Mouse (Mus musculus) heart, embryonic 16.5 days (tissue): Measurements from ENCODE around the gene Srrm3. TPM values are rescaled to one million over a fixed set of nuclear protein-coding genes. Genes with fewer than 3 reads are reported as not detected.

Source experiments
- ATAC-seq: fragments of 200-750 bp; cut with Nextera tagmentation; replicated peaks from 2 replicates; pipeline ENCODE4 v1.8.0; 2017; ENCODE audit warnings: moderate number of reproducible peaks; ENCODE audit not compliant: insufficient read depth, low FRiP score; ENCODE audit errors: extremely low read depth
- H3K27ac ChIP-seq: fragments of 300-500 bp; sonication (generic); 2 replicates; pipeline ENCODE4 v1.5.1; 2014; ENCODE audit warnings: mild to moderate bottlenecking, low read length, control low read depth, moderate library complexity
- H3K27me3 ChIP-seq: fragments of 300-500 bp; sonication (generic); 2 replicates; pipeline ENCODE4 v1.6.1; 2014; ENCODE audit warnings: low read length, mixed read lengths; ENCODE audit not compliant: control insufficient read depth, insufficient read depth
- H3K36me3 ChIP-seq: fragments of 300-500 bp; sonication (generic); 2 replicates; pipeline ENCODE4 v1.6.1; 2014; ENCODE audit not compliant: control insufficient read depth, insufficient read depth
- H3K4me1 ChIP-seq: fragments of 300-500 bp; sonication (generic); 2 replicates; pipeline ENCODE4 v1.6.1; 2014; ENCODE audit warnings: low read length, mixed read lengths; ENCODE audit not compliant: control insufficient read depth, insufficient read depth
- H3K4me2 ChIP-seq: fragments of 300-500 bp; sonication (generic); 2 replicates; pipeline ENCODE4 v1.6.1; 2014; ENCODE audit warnings: low read depth, mild to moderate bottlenecking, control low read depth, low read length
- H3K4me3 ChIP-seq: fragments of 300-500 bp; sonication (generic); 2 replicates; pipeline ENCODE4 v1.5.1; 2014; ENCODE audit warnings: mild to moderate bottlenecking, control low read depth, low read length
- H3K9ac ChIP-seq: fragments of 300-500 bp; sonication (generic); 2 replicates; pipeline ENCODE4 v1.6.1; 2014; ENCODE audit warnings: low read length, control low read depth
- H3K9me3 ChIP-seq: fragments of 300-500 bp; sonication (generic); replicated peaks from 2 replicates; pipeline ENCODE4 v1.6.1; 2016; ENCODE audit warnings: low read length; ENCODE audit not compliant: control insufficient read depth
- WGBS: fragments of 180-500 bp; shearing (Covaris S2); extraction: QIAGEN DNeasy Blood & Tissue Kit; methylation state at CpG from one replicate; pipeline ENCODE4 v1.1.7; 2014; 5-methylcytosine and 5-hydroxymethylcytosine counted together
- polyA plus RNA-seq: library from polyadenylated mRNA; unstranded; fragments of >200 nt; fragmentation: Nextera tagmentation; extraction: Ambion mirVana; gene quantifications from 2 replicates; pipeline ENCODE4 v1.2.1, GENCODE M21; 2015

The Srrm3 gene
- polyA plus RNA-seq, 1 experiment from 2014 or later = 0.07 TPM

DNA sequence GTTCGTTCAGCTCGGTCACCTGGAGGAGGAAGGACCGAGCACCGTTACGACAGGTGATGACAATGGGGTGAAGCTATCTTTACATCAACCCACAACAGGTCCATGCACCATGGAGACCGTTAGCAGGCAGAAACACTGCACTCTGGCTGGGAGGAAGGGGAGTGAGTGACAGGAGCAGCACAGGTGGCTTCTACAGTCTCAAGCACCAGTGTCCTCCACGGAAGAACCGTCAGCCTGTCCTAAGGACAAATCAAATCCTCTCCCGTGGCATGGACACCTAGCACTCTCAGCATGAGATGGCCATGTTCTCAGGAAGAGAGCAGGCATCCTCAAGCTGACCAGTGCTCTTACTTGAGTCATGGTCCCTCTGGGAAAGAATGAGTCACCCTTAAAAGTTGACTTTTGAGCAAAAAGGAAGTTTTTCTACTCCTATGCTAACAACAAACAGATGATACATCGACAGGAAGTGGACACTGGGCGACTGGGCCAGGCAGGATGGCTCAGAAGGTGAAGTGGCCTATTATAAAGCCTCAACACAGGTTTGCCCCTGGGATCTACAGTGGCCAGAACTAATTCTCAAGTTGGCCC is 105.0 kb downstream of the Srrm3 start:
- WGBS = 79% methylated on average over 11 of the region's 11 CpGs
- ATAC-seq = no peak
- Histone ChIP-seq H3K4me2 (no peak overlapping the region), H3K27ac (no peak overlapping the region), H3K36me3 (peaks cover 26% of the 10 kb centered on the region), H3K27me3 (no peaks in the 10 kb centered on the region), H3K9ac (no peak overlapping the region), H3K4me1 (peaks cover 46% of the 10 kb centered on the region), H3K9me3 (no peaks in the 10 kb centered on the region), H3K4me3 (no peak overlapping the region)

DNA sequence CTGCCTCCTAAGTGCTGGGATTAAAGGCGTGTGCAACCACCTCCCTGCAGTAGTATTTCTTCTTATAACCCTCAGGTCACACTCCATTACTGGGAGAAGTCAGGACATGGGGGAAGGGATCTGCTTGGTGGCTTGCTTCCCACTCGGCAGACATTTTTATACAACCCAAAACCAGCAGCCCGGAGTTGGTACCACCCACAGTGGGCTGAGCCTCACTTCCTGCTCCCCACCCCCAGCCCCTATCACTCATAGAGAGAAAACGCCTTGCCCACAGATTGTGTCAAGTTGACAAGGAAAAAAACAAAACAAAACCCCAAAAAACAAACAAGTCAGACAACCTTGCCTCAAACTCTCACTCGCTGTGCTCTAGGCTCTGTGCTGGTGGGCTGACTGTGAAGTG is 106.5 kb downstream of the Srrm3 start:
- H3K27ac ChIP-seq = peak overlapping the region; percentile 99
- peaks cover 33% of the 10 kb centered on the region for H3K36me3 ChIP-seq
- WGBS = 65% methylated on average over 5 of the region's 5 CpGs

DNA sequence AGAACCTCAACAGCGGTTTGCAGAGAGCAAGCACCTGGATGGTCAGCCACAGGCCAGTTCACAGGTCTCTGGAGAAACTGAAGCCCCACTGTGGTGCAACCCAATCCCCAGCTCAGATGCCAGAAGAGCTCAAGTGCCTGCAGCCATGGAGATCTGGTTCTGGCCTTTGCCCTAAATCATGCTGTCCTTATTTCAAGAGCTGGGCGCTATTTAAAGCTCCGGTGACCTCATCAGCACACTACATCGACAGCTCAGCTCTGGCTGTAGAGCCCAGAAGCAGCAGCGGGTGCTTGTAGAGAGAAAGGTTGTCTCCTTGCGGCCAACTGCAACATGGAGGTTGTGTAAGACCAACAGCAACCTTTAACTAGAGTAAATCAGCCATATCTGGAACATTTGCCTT is 107.5 kb downstream of the Srrm3 start:
- Histone ChIP-seq H3K9ac (peak overlapping the region; percentile 60), H3K36me3 (peaks cover 37% of the 10 kb centered on the region), H3K4me1 (peaks cover 38% of the 10 kb centered on the region), H3K4me2 (peak overlapping the region; percentile 53), H3K4me3 (no peak overlapping the region), H3K9me3 (no peaks in the 10 kb centered on the region), H3K27me3 (no peaks in the 10 kb centered on the region), H3K27ac (peak overlapping the region; percentile 99)
- peak; percentile 84 for ATAC-seq
- WGBS = 43% methylated on average over 6 of the region's 6 CpGs

More for the DNA sequence above, 106.5 kb downstream of the Srrm3 start:
- no peak overlapping the region; the same call in 1 of the 2 replicates for H3K4me2 ChIP-seq
- H3K27me3 ChIP-seq = no peaks in the 10 kb centered on the region
- no peak overlapping the region for H3K4me3 ChIP-seq
- H3K9me3 ChIP-seq = no peaks in the 10 kb centered on the region
- peaks cover 44% of the 10 kb centered on the region for H3K4me1 ChIP-seq
- no peak for ATAC-seq
- H3K9ac ChIP-seq = no peak overlapping the region

DNA sequence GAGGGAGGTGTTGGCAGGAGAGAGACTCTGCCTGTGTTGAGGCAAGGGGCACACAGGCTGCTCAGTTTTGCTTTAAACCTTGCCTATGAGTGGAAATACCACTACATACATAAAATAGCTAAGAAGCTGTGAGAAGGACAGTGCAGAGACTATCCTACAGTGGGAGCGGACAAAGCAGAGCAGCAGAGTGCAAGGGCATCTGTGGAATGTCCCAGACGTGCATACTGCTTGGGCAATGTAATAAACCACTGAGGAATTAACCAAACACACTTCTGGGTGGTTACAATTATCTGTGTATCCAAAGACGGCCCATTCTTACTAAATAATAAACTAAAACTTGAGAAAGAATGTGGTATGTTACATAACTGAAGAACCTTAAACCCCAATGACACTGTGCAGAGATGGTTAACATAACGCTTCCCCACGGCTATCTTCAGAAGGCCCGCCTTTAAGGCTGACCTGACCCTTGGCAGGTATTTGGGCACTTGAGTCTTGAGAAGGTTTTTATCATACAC is 109.4 kb downstream of the Srrm3 start:
- Histone ChIP-seq H3K36me3 (peaks cover 29% of the 10 kb centered on the region), H3K4me2 (no peak overlapping the region), H3K9me3 (no peaks in the 10 kb centered on the region), H3K27me3 (no peaks in the 10 kb centered on the region), H3K4me3 (no peak overlapping the region), H3K9ac (no peak overlapping the region; the same call in 1 of the 2 replicates), H3K27ac (peak overlapping the region; percentile 78), H3K4me1 (peaks cover 38% of the 10 kb centered on the region)
- 52% methylated on average over 6 of the region's 6 CpGs for WGBS
- ATAC-seq = no peak

DNA sequence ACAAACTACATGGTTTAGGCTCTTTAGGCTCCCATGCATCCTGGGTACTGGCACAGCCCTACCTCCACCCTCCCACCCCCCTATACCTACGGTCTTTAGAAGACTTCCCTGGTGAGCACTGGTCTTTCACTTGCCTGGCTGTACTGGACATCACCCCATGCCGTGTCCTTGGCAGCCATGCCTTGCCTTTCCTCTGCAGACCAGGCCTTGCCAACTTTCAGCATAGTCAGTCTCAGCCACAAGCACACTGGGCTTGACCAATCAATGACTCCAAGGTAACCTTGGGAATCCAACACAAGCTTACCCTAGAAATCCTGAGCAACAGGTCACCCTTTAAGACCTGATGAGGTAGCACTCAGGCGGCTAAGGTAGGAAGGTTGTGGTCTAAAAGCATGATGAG is 109.9 kb downstream of the Srrm3 start:
- WGBS = 83% methylated on average over 3 of the region's 3 CpGs

DNA sequence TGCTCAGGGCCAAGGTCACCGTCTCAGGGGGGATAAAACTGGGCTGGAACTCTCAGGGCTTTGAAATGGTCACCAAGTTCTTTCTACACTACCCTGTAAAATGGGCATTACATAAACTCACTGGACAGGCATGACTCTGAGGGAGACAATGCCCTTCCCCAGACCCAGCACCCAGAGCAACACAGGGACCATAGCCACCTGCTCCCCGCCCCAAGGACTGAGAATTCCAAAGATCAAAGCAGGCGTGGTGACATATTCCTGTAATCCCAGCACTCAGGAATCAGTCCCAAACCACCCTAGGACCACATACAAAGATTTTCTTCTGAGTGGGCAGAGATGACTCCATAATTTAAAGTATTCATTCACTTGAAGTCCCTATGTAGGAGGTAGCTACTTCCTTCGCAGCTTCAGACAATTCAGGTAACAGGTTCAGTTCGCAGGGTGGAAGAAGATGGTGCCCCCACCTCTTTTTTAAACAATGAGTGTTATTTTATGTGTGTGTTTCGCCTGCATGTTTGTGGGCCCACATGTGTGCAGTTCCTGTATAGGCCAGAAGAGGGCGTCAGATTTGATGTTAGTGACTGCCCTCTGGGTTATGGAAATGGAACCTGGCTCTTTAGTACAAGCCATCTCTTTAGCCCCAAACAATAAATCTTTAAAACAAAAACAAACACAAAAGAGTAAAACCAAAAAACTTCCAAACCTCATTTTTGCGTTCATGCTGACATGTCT is 110.8 kb downstream of the Srrm3 start:
- H3K4me2 ChIP-seq = no peak overlapping the region
- H3K27me3 ChIP-seq = no peaks in the 10 kb centered on the region
- H3K4me1 ChIP-seq = peaks cover 34% of the 10 kb centered on the region
- no peak overlapping the region for H3K4me3 ChIP-seq
- 0 out of 2 replicates have a peak overlapping the region, but pooled peaks have one; percentile 37 for H3K27ac ChIP-seq
- H3K9ac ChIP-seq = no peak overlapping the region
- WGBS = 90% methylated on average over 8 of the region's 8 CpGs
- H3K36me3 ChIP-seq = peaks cover 37% of the 10 kb centered on the region
- no peak for ATAC-seq
- H3K9me3 ChIP-seq = no peaks in the 10 kb centered on the region

More for the DNA sequence above, 109.9 kb downstream of the Srrm3 start:
- Histone ChIP-seq H3K4me3 (no peak overlapping the region), H3K36me3 (peaks cover 30% of the 10 kb centered on the region), H3K27ac (peak overlapping the region; percentile 78), H3K4me2 (no peak overlapping the region), H3K4me1 (peaks cover 38% of the 10 kb centered on the region), H3K27me3 (no peaks in the 10 kb centered on the region), H3K9ac (no peak overlapping the region), H3K9me3 (no peaks in the 10 kb centered on the region)
- no peak for ATAC-seq

DNA sequence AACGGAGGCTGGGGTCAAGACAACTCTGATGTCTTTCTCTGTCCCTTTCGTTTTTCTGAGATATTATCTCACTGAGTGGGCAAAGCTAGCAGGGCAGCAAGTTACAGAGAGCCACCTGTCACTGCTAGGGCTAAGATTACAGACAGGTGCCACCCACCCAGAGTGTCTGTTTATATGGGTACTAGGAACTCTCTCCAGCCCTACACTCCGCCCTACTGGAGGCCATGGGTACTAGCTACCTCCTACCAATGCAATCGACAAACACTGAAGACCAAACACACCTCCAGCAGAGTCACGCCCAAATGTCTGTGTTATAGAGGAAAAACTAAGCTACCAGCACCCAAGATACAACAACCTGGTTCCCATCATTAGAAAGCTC is 111.4 kb downstream of the Srrm3 start:
- WGBS = 88% methylated on average over 5 of the region's 5 CpGs
- Histone ChIP-seq H3K36me3 (peaks cover 40% of the 10 kb centered on the region), H3K27ac (no peak overlapping the region)

DNA sequence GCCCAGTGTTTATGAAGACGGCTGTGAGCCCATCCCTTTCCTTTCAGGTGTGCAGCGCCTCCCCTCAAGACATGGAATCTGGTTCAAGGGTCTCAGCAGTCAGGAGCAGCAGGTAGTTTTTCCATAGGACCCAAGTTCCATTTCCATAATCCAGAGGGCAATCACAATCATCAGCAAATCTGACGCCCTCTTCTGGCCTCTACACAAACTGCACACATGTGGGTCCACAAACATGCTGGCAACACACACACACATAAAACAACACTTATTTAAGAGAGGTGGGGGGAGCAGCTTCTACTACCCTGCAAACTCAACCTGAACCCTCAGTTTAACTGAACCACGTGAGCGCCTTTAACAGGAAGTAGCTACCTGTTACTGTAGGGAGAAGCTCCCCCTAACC is 111.9 kb downstream of the Srrm3 start:
- no peak overlapping the region for H3K4me2 ChIP-seq
- no peak for ATAC-seq
- H3K9ac ChIP-seq = no peak overlapping the region
- H3K4me1 ChIP-seq = peaks cover 28% of the 10 kb centered on the region
- H3K27ac ChIP-seq = no peak overlapping the region
- peaks cover 40% of the 10 kb centered on the region for H3K36me3 ChIP-seq
- no peaks in the 10 kb centered on the region for H3K27me3 ChIP-seq
- 98% methylated on average over 5 of the region's 5 CpGs for WGBS
- no peak overlapping the region for H3K4me3 ChIP-seq
- H3K9me3 ChIP-seq = no peaks in the 10 kb centered on the region

More for the DNA sequence above, 111.4 kb downstream of the Srrm3 start:
- no peaks in the 10 kb centered on the region for H3K9me3 ChIP-seq
- H3K4me1 ChIP-seq = peaks cover 34% of the 10 kb centered on the region
- no peak for ATAC-seq
- H3K9ac ChIP-seq = no peak overlapping the region
- no peaks in the 10 kb centered on the region for H3K27me3 ChIP-seq
- no peak overlapping the region for H3K4me3 ChIP-seq
- no peak overlapping the region for H3K4me2 ChIP-seq

DNA sequence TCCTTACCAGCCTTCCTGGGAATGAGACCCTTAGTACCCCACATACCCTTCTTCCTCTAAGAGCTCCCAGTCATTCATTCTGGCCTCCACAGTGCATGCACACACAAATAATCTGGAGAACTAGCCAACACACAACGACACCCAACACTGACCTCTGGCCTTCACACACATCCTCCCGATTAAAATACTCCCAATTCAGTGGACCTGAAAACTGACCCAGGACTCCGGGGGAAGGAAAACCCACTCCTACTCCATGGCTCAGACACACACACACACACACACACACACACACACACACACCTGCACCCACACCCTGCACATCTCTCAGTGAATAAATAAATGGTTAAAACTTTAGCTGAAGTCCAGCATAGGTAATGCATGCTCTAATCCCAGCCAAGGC is 113.2 kb downstream of the Srrm3 start:
- 92% methylated on average over 3 of the region's 3 CpGs for WGBS
- ATAC-seq = no peak

More for the DNA sequence above, 113.2 kb downstream of the Srrm3 start:
- Histone ChIP-seq H3K4me3 (no peak overlapping the region), H3K4me1 (peaks cover 17% of the 10 kb centered on the region), H3K36me3 (peaks cover 40% of the 10 kb centered on the region), H3K4me2 (no peak overlapping the region), H3K9ac (no peak overlapping the region), H3K27me3 (no peaks in the 10 kb centered on the region), H3K9me3 (no peaks in the 10 kb centered on the region), H3K27ac (no peak overlapping the region)
